Mouse (Mus musculus) G1E (cell line): ENCODE results near the gene Tmod4.
"Not testable (repeated sequence)": the region's sequence is repeated elsewhere in the genome, so short reads cannot be mapped to it uniquely, and the experiment has no call there.

Experiments
- CTCF ChIP-seq: IDR thresholded peaks from 2 replicates; pipeline ENCODE4 v1.5.1; 2012; ENCODE audit warnings: low read depth, low read length, inconsistent platforms, mixed read lengths
- GATA1 ChIP-seq: IDR thresholded peaks from 2 replicates; pipeline ENCODE4 v1.6.1; 2012; ENCODE audit warnings: borderline replicate concordance, low read length, inconsistent platforms, mixed read lengths
- GATA2 ChIP-seq: IDR thresholded peaks from 2 replicates; pipeline ENCODE4 v1.6.1; 2012; ENCODE audit warnings: low read depth, low read length, inconsistent platforms, borderline replicate concordance
- POLR2AphosphoS5 ChIP-seq: IDR thresholded peaks from 2 replicates; pipeline ENCODE4 v1.6.1; 2012; ENCODE audit warnings: low read depth, low read length, inconsistent platforms; ENCODE audit not compliant: insufficient replicate concordance
- TAL1 ChIP-seq: conservative IDR thresholded peaks from 2 replicates; pipeline ENCODE4 v1.6.1; 2012; ENCODE audit warnings: low read depth, low read length, inconsistent platforms, mixed read lengths

- not testable (repeated sequence) for TF ChIP-seq CTCF, GATA1, POLR2AphosphoS5, TAL1, GATA2
Measured at GRCm38 (mm10) chr3:95107308-95107707, 17.0 kb upstream of the Tmod4 start.
